Mouse (Mus musculus) lung, embryonic 14.5 days (tissue): ENCODE results near the gene Rwdd3. TPM values are rescaled to one million over a fixed set of nuclear protein-coding genes. Genes with fewer than 3 reads are reported as not detected.

ENCODE experiments used
- ATAC-seq: fragments of 200-750 bp; cut with Nextera tagmentation; 2 replicates; pipeline ENCODE4 v1.8.0; 2017; ENCODE audit warnings: mild to moderate bottlenecking, moderate TSS enrichment, moderate library complexity; ENCODE audit not compliant: insufficient read depth
- DNase-seq: peaks from one replicate; pipeline ENCODE4 v3.0.0-alpha.2; 2015
- H3K27ac ChIP-seq: fragments of 300-500 bp; sonication (generic); 2 replicates; pipeline ENCODE4 v1.5.1; 2014; ENCODE audit warnings: low read depth, mild to moderate bottlenecking, moderate library complexity
- H3K27me3 ChIP-seq: fragments of 300-500 bp; sonication (generic); 2 replicates; pipeline ENCODE4 v1.6.1; 2014; ENCODE audit warnings: low read length, control low read depth; ENCODE audit not compliant: insufficient read depth
- H3K36me3 ChIP-seq: fragments of 300-500 bp; sonication (generic); 2 replicates; pipeline ENCODE4 v1.6.1; 2014; ENCODE audit warnings: control low read depth; ENCODE audit not compliant: insufficient read depth
- H3K4me1 ChIP-seq: fragments of 300-500 bp; sonication (generic); 2 replicates; pipeline ENCODE4 v1.6.1; 2014; ENCODE audit warnings: antibody characterized with exemption, control low read depth; ENCODE audit not compliant: insufficient read depth
- H3K4me2 ChIP-seq: fragments of 300-500 bp; sonication (generic); 2 replicates; pipeline ENCODE4 v1.6.1; 2014; ENCODE audit warnings: mild to moderate bottlenecking
- H3K4me3 ChIP-seq: fragments of 300-500 bp; sonication (generic); 2 replicates; pipeline ENCODE4 v1.5.1; 2014; ENCODE audit warnings: low read depth, low read length
- H3K9ac ChIP-seq: fragments of 300-500 bp; sonication (generic); 2 replicates; pipeline ENCODE4 v1.6.1; 2014
- H3K9me3 ChIP-seq: fragments of 300-500 bp; sonication (generic); 2 replicates; pipeline ENCODE4 v1.6.1; 2016; ENCODE audit warnings: low read depth, low read length, control low read depth
- CTCF ChIP-seq: IDR thresholded peaks from 2 replicates; pipeline ENCODE4 v1.5.1; 2016; ENCODE audit warnings: antibody characterized with exemption, low read depth
- WGBS: fragments of 180-500 bp; shearing (Covaris S2); extraction: QIAGEN DNeasy Blood & Tissue Kit; methylation state at CpG from one replicate; pipeline ENCODE4 v1.1.7; 2014; 5-methylcytosine and 5-hydroxymethylcytosine counted together
- polyA plus RNA-seq: library from polyadenylated mRNA; unstranded; fragments of >200 nt; fragmentation: Nextera tagmentation; extraction: Ambion mirVana; gene quantifications from 2 replicates; pipeline ENCODE4 v1.2.1, GENCODE M21; 2014

Rwdd3 gene
- polyA plus RNA-seq, 1 experiment from 2014 or later: 4.3 TPM

DNA sequence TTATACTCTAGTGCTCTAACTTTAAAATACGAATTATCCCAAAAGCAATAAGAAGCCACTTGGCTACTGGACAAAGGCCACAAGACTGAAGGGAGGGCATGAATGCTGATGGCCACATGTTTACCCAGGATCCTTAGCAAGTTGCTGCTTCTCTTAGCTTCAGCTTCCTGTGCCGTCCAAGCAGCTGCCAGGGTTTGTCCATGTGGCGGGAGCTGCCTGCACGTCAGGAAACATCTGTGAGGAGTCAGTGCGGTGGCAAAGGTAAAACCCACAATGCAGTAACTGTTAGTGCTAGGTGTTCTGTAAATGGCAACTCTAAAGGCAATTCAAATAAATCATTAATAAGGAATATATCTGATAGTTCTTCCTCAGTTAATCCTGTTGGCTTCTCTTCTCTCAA lies 38.5 kb downstream of the Rwdd3 start:
- H3K9ac ChIP-seq: no peak overlapping the region
- no peaks in the 10 kb centered on the region for H3K4me1 ChIP-seq
- ATAC-seq: no peak
- TF ChIP-seq CTCF: no peak
- DNase-seq: no peak
- H3K36me3 ChIP-seq: no peaks in the 10 kb centered on the region
- no peaks in the 10 kb centered on the region for H3K9me3 ChIP-seq
- WGBS: 73% methylated on average over 5 of the region's 5 CpGs
- no peak overlapping the region for H3K4me2 ChIP-seq
- H3K27ac ChIP-seq: no peak overlapping the region
- H3K4me3 ChIP-seq: no peak overlapping the region
- no peaks in the 10 kb centered on the region for H3K27me3 ChIP-seq

- 84% methylated on average over 2 of the region's 2 CpGs for WGBS
- no peak for ATAC-seq
- H3K36me3 ChIP-seq: no peaks in the 10 kb centered on the region
Observed at GRCm38 (mm10) chr3:121127171-121127570, 44.3 kb downstream of the Rwdd3 start.

GRCm38 (mm10) chr3:121126476-121126875 lies 45.0 kb downstream of the Rwdd3 start:
- no peaks in the 10 kb centered on the region for H3K27me3 ChIP-seq
- H3K4me3 ChIP-seq: no peak overlapping the region
- H3K4me2 ChIP-seq: no peak overlapping the region
- no peak overlapping the region for H3K9ac ChIP-seq
- WGBS: 69% methylated on average over 5 of the region's 5 CpGs
- H3K27ac ChIP-seq: no peak overlapping the region
- ATAC-seq: no peak
- H3K4me1 ChIP-seq: no peaks in the 10 kb centered on the region
- H3K9me3 ChIP-seq: no peaks in the 10 kb centered on the region
- DNase-seq: no peak
- no peak for TF ChIP-seq CTCF
- H3K36me3 ChIP-seq: no peaks in the 10 kb centered on the region

More at GRCm38 (mm10) chr3:121127171-121127570, 44.3 kb downstream of the Rwdd3 start:
- no peak overlapping the region for H3K9ac ChIP-seq
- no peak for TF ChIP-seq CTCF
- H3K4me2 ChIP-seq: no peak overlapping the region
- H3K4me3 ChIP-seq: no peak overlapping the region
- H3K4me1 ChIP-seq: no peaks in the 10 kb centered on the region
- DNase-seq: no peak
- H3K27me3 ChIP-seq: no peaks in the 10 kb centered on the region
- no peak overlapping the region for H3K27ac ChIP-seq
- no peaks in the 10 kb centered on the region for H3K9me3 ChIP-seq

DNA sequence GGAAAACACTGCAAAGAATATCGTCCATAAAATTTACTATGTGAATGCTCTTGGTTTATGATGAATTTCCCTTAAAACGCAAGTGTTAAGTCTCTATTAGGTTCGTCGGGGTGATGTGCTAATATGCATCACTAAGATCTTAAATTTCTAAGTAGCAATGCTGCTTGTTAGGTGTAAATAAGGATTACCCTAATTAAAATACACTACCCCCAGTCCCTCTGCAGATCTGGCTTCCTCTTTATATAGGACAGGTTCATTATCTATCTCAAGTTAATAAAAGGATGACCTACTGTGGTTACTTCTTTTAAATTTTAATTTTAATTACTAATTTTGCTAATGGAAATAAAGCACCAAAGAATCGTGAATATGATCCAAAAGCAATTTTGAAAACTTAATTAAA lies 50.4 kb downstream of the Rwdd3 start:
- Histone ChIP-seq H3K27ac (no peak overlapping the region), H3K9ac (no peak overlapping the region), H3K9me3 (no peaks in the 10 kb centered on the region), H3K4me2 (no peak overlapping the region), H3K4me1 (no peaks in the 10 kb centered on the region), H3K36me3 (no peaks in the 10 kb centered on the region), H3K27me3 (no peaks in the 10 kb centered on the region), H3K4me3 (no peak overlapping the region)
- DNase-seq (no peak), ATAC-seq (no peak)
- no peak for TF ChIP-seq CTCF
- 82% methylated on average over 5 of the region's 5 CpGs for WGBS

- no peak for TF ChIP-seq CTCF
- ATAC-seq: no peak
- no peak overlapping the region for H3K9ac ChIP-seq
- H3K4me3 ChIP-seq: no peak overlapping the region
- H3K27me3 ChIP-seq: no peaks in the 10 kb centered on the region
- WGBS: 55% methylated on average over 13 of the region's 13 CpGs
- H3K9me3 ChIP-seq: no peaks in the 10 kb centered on the region
- DNase-seq: no peak
- H3K4me1 ChIP-seq: no peaks in the 10 kb centered on the region
- H3K36me3 ChIP-seq: no peaks in the 10 kb centered on the region
- H3K27ac ChIP-seq: no peak overlapping the region
- H3K4me2 ChIP-seq: no peak overlapping the region
Observed at GRCm38 (mm10) chr3:121116590-121116989, 54.9 kb downstream of the Rwdd3 start.

DNA sequence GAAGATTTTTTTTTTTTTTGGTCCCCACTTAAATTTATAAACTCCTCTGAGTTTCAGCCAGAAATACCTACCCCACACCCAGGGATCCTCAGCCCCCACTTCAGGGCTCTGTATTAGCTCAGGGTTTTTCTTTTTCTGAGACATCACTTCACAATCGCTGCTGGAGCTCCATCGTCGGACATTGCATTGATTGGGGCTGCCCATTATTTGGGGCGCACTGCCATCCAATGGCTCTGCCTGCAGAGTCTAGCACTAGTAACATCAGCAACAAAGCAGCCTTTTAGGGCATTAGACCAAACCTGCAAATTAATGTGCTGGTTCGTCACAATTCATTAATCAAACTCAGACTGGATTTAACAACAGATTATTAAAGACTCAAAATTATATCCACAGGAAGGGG lies 55.4 kb downstream of the Rwdd3 start:
- H3K9me3 ChIP-seq: no peaks in the 10 kb centered on the region
- DNase-seq (no peak), ATAC-seq (no peak)
- no peaks in the 10 kb centered on the region for H3K36me3 ChIP-seq
- H3K4me3 ChIP-seq: no peak overlapping the region
- no peaks in the 10 kb centered on the region for H3K4me1 ChIP-seq
- no peaks in the 10 kb centered on the region for H3K27me3 ChIP-seq
- H3K9ac ChIP-seq: no peak overlapping the region
- no peak overlapping the region for H3K27ac ChIP-seq
- 67% methylated on average over 5 of the region's 5 CpGs for WGBS
- no peak for TF ChIP-seq CTCF
- H3K4me2 ChIP-seq: no peak overlapping the region

DNA sequence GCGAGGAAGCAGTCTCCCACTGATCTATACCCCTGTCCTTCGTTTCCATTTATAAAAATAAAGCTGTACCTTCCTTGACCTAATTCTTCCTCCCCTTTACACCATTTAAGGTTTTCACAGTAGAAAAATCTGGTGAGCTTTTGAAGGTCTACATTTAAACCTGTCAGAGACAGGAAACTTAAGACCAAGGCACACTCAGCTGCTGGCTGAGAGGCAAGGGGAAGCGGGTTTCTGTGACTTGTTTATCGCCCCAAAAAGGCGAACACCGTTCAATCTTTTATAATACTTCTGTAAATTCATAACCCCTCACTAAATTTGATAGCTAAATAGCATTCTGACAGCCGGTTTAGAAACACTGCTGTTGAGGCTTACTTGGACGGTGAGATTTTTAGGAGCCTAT lies 60.4 kb downstream of the Rwdd3 start:
- Histone ChIP-seq H3K4me3 (no peak overlapping the region), H3K27me3 (no peaks in the 10 kb centered on the region), H3K9ac (no peak overlapping the region), H3K36me3 (no peaks in the 10 kb centered on the region), H3K4me2 (no peak overlapping the region), H3K4me1 (no peaks in the 10 kb centered on the region), H3K9me3 (no peaks in the 10 kb centered on the region), H3K27ac (no peak overlapping the region)
- DNase-seq: no peak
- WGBS: 82% methylated on average over 8 of the region's 8 CpGs
- TF ChIP-seq CTCF: no peak
- no peak for ATAC-seq

DNA sequence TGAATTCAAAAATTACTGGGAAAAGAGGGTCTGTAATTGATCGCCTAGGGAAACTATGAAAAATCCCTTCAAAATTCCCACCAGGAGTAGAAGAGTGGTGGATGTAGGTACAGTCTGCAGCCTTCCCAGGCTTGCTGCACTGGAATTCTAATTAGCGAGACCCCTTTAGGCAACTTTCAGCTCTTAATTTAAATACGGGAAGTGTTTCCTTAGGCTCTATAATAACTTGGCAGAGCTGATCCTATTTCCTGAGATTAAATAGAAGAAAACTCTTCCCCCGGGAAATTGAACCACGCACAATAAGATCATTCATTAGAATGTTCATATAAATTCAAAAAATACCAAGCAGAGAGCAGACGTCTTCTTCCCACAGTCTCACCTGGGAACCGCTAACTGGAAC lies 61.1 kb downstream of the Rwdd3 start:
- no peaks in the 10 kb centered on the region for H3K36me3 ChIP-seq
- DNase-seq: no peak
- H3K4me3 ChIP-seq: no peak overlapping the region
- H3K9me3 ChIP-seq: no peaks in the 10 kb centered on the region
- no peak overlapping the region for H3K4me2 ChIP-seq
- H3K4me1 ChIP-seq: no peaks in the 10 kb centered on the region
- no peak for ATAC-seq
- no peak overlapping the region for H3K9ac ChIP-seq
- WGBS: 82% methylated on average over 7 of the region's 7 CpGs
- no peak overlapping the region for H3K27ac ChIP-seq
- TF ChIP-seq CTCF: no peak
- no peaks in the 10 kb centered on the region for H3K27me3 ChIP-seq
